Mouse (Mus musculus) ES-Bruce4 (cell line): ENCODE measurements around the gene Bdkrb2.

Experiments used
- EP300 ChIP-seq: IDR thresholded peaks from 2 replicates; pipeline ENCODE4 v1.6.1; 2011; ENCODE audit warnings: low read depth, low read length; ENCODE audit not compliant: insufficient read depth
- POLR2A ChIP-seq: IDR thresholded peaks from one replicate; pipeline ENCODE4 v1.8.1; 2011; ENCODE audit warnings: low read length; ENCODE audit not compliant: insufficient read depth

- TF ChIP-seq EP300 (no peak), POLR2A (no peak)
Observed at GRCm38 (mm10) chr12:105605212-105605611, 42.2 kb downstream of the Bdkrb2 start.
